Comparison of ENCODE assay signal across 20 mouse cellular contexts in the genomic region with DNA sequence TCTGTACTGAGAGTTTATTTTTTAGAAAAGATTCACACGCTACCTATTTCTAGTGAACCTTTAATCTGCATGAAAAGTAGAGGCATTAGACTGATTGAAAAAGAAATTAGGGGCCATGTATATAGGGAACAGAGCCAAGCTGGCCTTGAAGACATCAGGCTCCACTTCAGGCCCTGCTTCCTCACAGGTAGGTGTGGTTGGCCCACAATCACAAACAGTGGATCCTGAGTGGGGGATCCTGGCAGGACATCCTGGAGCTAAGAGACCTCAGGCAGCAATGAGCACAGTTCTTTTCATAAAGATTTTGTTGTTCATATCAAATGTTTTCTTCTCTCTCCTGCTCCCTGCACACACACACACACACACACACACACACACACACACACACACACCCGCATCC.
"Had no signal": no experiment of that assay in that cellular context is flagged by ENCODE, and none has a peak within 500 bp of the region (broad histone marks: within the 10 kb centered on the region; RNA-seq: fewer than 3 reads in every experiment).

No protein-coding gene starts in this region.

- H3K4me1 ChIP-seq: liver, embryonic 13.5 days; liver, embryonic 15.5 days; lung, embryonic 15.5 days; midbrain, embryonic 10.5 days; midbrain, embryonic 12.5 days; neural tube, embryonic 13.5 days had no signal

- H3K9me3 ChIP-seq: liver, embryonic 13.5 days; liver, embryonic 15.5 days; lung, embryonic 15.5 days; midbrain, embryonic 12.5 days had no signal

- DNase-seq: liver, embryonic 13.5 days; liver, postnatal 0 days; midbrain, embryonic 14.5 days; retina, postnatal 1 day; right cerebral cortex, adult 18-20 months; right cerebral cortex, postnatal 25 days; right cerebral cortex, postnatal 4 days; spleen, adult 18-20 months; thymus, adult 18-20 months; thymus, postnatal 14 days; thymus, postnatal 36 days had no signal

- H3K4me2 ChIP-seq: liver, embryonic 11.5 days; liver, embryonic 13.5 days; liver, embryonic 15.5 days; lung, embryonic 15.5 days; midbrain, embryonic 12.5 days; neural tube, embryonic 13.5 days; neural tube, embryonic 15.5 days had no signal

- H3K27me3 ChIP-seq: liver, embryonic 13.5 days; liver, embryonic 15.5 days; lung, embryonic 15.5 days; midbrain, embryonic 12.5 days; neural tube, embryonic 13.5 days; neural tube, embryonic 15.5 days had no signal

- H3K9ac ChIP-seq: liver, embryonic 13.5 days; liver, embryonic 15.5 days; liver, postnatal 0 days; lung, embryonic 15.5 days; midbrain, embryonic 12.5 days; neural tube, embryonic 13.5 days; neural tube, embryonic 15.5 days had no signal

- H3K36me3 ChIP-seq: liver, embryonic 13.5 days; liver, embryonic 15.5 days; lung, embryonic 15.5 days; midbrain, embryonic 10.5 days; midbrain, embryonic 12.5 days; neural tube, embryonic 13.5 days; neural tube, embryonic 15.5 days had no signal

- H3K4me3 ChIP-seq: liver, embryonic 13.5 days; liver, embryonic 15.5 days; lung, embryonic 15.5 days; midbrain, embryonic 10.5 days; midbrain, embryonic 12.5 days; myocyte; neural tube, embryonic 13.5 days; neural tube, embryonic 15.5 days had no signal

- H3K27ac ChIP-seq: liver, embryonic 13.5 days; liver, embryonic 15.5 days; lung, embryonic 15.5 days; midbrain, embryonic 10.5 days; midbrain, embryonic 12.5 days; neural tube, embryonic 13.5 days; neural tube, embryonic 15.5 days had no signal

- ATAC-seq: liver, postnatal 0 days; midbrain, embryonic 16.5 days had no signal
